Mouse (Mus musculus): Measurements from ENCODE around the gene Catsperb. TPM values are rescaled to one million over a fixed set of nuclear protein-coding genes. Genes with fewer than 3 reads are reported as not detected.
"Not testable (repeated sequence)": the region's sequence is repeated elsewhere in the genome, so short reads cannot be mapped to it uniquely, and the experiment has no call there.

The Catsperb gene
- total RNA-seq (2021), result not detected

DNA sequence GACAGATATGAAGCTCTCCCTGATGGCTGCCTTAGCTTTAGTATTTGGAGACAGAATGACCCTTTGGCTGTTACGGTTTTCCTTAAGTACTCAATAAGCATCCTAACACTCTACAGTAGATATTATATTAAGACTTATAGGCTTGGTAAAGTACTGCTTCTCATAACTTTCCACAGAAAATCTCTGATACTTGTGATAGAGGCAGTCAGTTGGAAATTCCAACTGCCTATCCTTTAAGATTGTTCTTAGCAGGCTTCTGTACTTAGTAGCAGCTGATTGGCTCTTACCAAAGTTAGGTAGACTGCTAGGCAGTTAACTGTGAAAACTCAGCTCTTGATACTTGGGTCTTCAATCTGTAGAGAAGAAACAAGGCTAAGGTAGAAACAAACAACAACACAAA is at the start of gene Catsperb:
TSS of gene Catsperb (plus strand) at position 301 of the 400 bp plus-strand sequence.
- intact Hi-C loops (cut with DNase I); DNase-seq (ENCODE audit: low spot score): not testable (repeated sequence)

DNA sequence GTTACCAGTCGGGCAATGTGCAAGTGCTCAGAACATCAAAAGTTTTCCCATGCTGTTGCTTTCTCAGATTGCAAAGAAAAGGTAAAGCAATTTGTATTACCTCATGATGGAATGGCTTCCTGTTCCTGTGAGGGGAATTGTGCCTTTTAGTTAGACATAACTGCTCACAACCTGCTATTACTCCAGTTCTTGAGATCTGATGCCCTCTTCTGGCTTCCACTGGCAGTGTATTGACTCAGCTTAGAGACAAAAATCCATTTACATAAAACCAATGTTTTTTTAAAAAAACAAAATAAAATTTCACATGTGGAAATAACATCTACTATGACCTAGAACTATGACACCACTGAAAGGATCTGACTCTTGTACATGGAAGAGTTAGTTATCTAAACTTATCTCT is 43.0 kb upstream of the Catsperb start:
- DNase-seq (ENCODE audit: low spot score); intact Hi-C loops (cut with DNase I): not testable (repeated sequence)

- intact Hi-C loops (cut with DNase I); DNase-seq (ENCODE audit: low spot score): not testable (repeated sequence)
Observed at GRCm38 (mm10) chr12:101381460-101381859, 23.0 kb upstream of the Catsperb start.

- intact Hi-C loops (cut with DNase I), result no loop called here
- no peak for DNase-seq (ENCODE audit: low spot score)
Observed at GRCm38 (mm10) chr12:101426131-101426530, 21.7 kb downstream of the Catsperb start.

DNA sequence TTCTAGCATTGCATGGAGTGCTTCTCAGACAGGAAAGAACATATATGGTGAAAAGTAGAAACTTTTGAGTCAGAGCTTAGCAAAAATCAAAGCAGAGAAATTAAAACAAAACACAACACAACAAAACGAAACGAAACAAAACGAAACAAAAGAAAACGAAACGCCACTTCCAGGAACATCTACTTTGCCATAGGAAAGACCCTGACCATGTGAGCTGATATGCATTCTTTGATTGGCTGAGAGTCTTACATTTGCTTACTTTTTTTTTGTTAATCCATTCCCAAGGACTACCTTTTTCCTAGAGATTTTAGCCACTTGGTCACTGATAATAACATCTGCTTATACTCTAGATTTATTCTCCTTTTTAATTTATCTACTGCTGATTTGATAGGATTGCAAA is 57.6 kb downstream of the Catsperb start:
- no peak for DNase-seq (ENCODE audit: low spot score)

DNA sequence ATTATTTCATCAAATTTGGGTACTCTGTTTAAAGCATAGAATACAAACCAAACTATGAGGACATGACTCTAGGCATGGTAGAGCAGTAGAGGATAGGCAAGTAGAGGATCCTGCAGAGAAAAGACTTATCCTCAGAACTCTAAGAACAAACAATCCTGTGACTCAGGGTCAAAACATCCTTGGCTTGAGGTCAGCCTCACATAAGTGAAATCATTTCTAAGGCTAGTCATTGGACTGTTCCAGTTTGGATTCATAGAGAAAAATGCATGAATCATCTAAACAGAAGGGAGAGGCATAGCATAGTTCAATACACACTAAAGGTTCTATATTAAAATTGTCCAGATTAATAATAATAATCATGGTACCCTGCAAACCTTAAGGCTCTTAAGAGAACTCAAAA is 79.1 kb downstream of the Catsperb start:
- intact Hi-C loops (cut with DNase I), result no loop called here
- no peak for DNase-seq (ENCODE audit: low spot score)

More for the DNA sequence above, 57.6 kb downstream of the Catsperb start:
- intact Hi-C loops (cut with DNase I), result no loop called here

GRCm38 (mm10) chr12:101511326-101511725 is 106.9 kb downstream of the Catsperb start:
- DNase-seq (ENCODE audit: low spot score); intact Hi-C loops (cut with DNase I): not testable (repeated sequence)

DNA sequence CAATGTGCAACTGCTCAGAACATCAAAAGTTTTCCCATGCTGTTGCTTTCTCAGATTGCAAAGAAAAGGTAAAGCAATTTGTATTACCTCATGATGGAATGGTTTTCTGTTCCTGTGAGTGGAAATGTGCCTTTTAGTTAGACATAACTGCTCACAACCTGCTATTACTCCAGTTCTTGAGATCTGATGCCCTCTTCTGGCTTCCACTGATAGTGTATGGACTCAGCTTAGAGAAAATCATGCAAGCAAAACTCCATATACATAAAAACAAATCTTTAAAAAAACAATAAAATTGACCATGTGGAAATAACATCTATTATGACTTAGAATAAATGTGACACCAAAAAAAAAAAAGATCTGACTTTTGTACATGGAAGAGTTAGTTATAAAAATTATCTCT is 202.2 kb downstream of the Catsperb start:
- DNase-seq (ENCODE audit: low spot score), result not testable (repeated sequence)
- intact Hi-C loops (cut with DNase I), result loop anchor here (10.0 kb wide), 1 partner anchor 482 kb away; no protein-coding TSS in a partner anchor

DNA sequence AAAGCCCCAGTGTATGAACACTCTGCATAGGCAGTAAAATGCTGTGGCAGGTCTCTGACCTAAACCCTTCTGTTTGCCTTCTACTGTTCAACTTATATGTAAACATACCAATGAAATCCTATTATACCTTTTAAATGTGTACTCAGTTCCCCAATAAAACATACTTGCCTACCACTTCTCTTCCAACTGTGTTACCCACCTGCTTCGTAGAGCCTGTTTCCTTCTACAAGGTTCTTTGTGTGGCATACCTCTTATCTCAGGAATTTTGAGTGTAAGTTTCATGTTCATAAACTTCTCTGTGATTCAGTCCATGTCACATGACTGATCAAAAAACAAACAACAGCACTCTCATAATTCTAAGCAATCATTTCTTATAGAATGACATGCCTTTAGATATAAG is 228.7 kb downstream of the Catsperb start:
- intact Hi-C loops (cut with DNase I), result no loop called here
- DNase-seq (ENCODE audit: low spot score), result no peak

- no peak for DNase-seq (ENCODE audit: low spot score)
- intact Hi-C loops (cut with DNase I), result no loop called here
Observed at GRCm38 (mm10) chr12:101667502-101667901, 263.0 kb downstream of the Catsperb start.

Small RNA genes lying within 50 kb of the gene (microRNA-seq; reads per million reads assigned to microRNA genes)
- not detected for gene Gm24542
